13 mouse cellular contexts compared by ENCODE assay signal in the genomic region with DNA sequence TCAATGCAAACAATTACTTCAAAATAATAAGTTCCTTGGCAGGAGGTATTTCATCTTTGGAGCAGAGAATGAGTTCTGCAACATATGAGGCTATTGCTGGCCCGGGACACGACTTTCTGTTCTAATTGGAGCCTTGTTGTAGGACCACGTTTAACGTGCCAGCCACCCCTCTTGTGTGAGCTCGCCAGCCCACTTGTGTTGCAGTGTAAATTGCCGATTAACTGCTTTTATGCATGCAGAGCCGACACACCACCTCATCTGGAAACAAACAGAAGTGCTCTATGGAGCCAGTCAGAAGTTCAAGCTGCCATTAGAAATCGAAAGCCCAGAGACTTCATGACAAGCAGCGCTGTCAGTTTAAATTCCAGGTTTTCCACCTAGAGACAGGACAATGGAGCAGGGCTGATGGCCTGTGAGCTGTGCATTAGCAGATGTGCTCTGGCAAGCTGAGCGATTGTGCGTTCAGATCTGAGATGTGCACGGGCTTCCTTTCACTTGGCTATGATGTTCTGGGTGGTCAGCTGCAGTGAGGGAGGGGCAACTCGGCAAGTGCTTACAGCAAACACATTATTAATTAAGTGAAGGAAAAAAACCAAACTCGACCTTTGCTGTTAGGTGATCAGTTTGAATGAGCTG.
A peak's percentile ranks its signal among the peaks of the same experiment; 100 is the strongest.
DNase-seq lines count a peak whose midpoint lies in the region; ATAC-seq and TF ChIP-seq lines count a peak whose summit lies in the region.
"Had no signal": no experiment of that assay in that cellular context is flagged by ENCODE, and none has a peak within 500 bp of the region (broad histone marks: within the 10 kb centered on the region; RNA-seq: fewer than 3 reads in every experiment).

No protein-coding gene starts in this region.

- no peak for ATAC-seq in kidney, embryonic 16.5 days (ENCODE audit: low FRiP score, low TSS enrichment)
- ATAC-seq in midbrain, embryonic 15.5 days (replicated peaks), result no peak
- ATAC-seq in midbrain, postnatal 0 days (ENCODE audit: low FRiP score), result no peak
- no peak for ATAC-seq in hindbrain, embryonic 15.5 days (ENCODE audit: low FRiP score, low read depth)
- ATAC-seq in stomach, embryonic 15.5 days (ENCODE audit: insufficient read depth, low FRiP score, low read depth), result no peak

- no peak overlapping the region for H3K27ac ChIP-seq in kidney, embryonic 16.5 days (ENCODE audit: low read length)
- H3K27ac ChIP-seq in kidney, adult 2 months (ENCODE audit: insufficient read depth, low read depth, low read length), result no peak overlapping the region
- H3K27ac ChIP-seq in midbrain, embryonic 15.5 days, result peak overlapping the region; percentile 23; the same call in 1 of the 2 replicates
- no peak overlapping the region for H3K27ac ChIP-seq in midbrain, postnatal 0 days (ENCODE audit: low read depth, low read length)
- H3K27ac ChIP-seq in hindbrain, embryonic 15.5 days (replicated peaks), result 0 out of 2 replicates have a peak overlapping the region, but pooled peaks have one; percentile 1
- no peak overlapping the region; the same call in 1 of the 2 replicates for H3K27ac ChIP-seq in stomach, embryonic 15.5 days
- H3K27ac ChIP-seq: heart, embryonic 13.5 days; liver, embryonic 15.5 days had no signal

- WGBS in kidney, embryonic 16.5 days, result 54% methylated on average over 14 of the region's 14 CpGs
- WGBS in kidney, adult 2 months, result 57% methylated on average over 14 of the region's 14 CpGs
- WGBS in midbrain, embryonic 15.5 days, result 39% methylated on average over 14 of the region's 14 CpGs
- WGBS in midbrain, postnatal 0 days, result 42% methylated on average over 14 of the region's 14 CpGs
- WGBS in hindbrain, embryonic 15.5 days, result 29% methylated on average over 14 of the region's 14 CpGs
- WGBS in stomach, embryonic 15.5 days, result 35% methylated on average over 14 of the region's 14 CpGs

- TF ChIP-seq CTCF in kidney, adult 2 months (conservative IDR thresholded peaks at IDR 0.05; ENCODE audit: insufficient read depth, insufficient read length, low read depth, low read length), result no peak
- no peak for TF ChIP-seq CTCF in midbrain, postnatal 0 days (IDR thresholded peaks at IDR 0.05)

- no peak for TF ChIP-seq POLR2A in kidney, adult 2 months (IDR thresholded peaks at IDR 0.05; ENCODE audit: low read depth, low read length)

- DNase-seq in kidney, adult 2 months, result no peak
- DNase-seq in midbrain, postnatal 0 days (ENCODE audit: low spot score), result no peak
- no peak for DNase-seq in left cerebral cortex, postnatal 36 days (ENCODE audit: low spot score in 2 of 2)
- no peak for DNase-seq in heart, adult 11 months
- DNase-seq: cerebellum, adult 18-20 months; gastrocnemius, postnatal 14 days; right cerebral cortex, postnatal 4 days had no signal

- no peaks in the 10 kb centered on the region for H3K9me3 ChIP-seq in kidney, embryonic 16.5 days (ENCODE audit: low read length)
- H3K9me3 ChIP-seq in midbrain, embryonic 15.5 days, result no peaks in the 10 kb centered on the region
- no peaks in the 10 kb centered on the region for H3K9me3 ChIP-seq in midbrain, postnatal 0 days (ENCODE audit: low read length)
- no peaks in the 10 kb centered on the region for H3K9me3 ChIP-seq in hindbrain, embryonic 15.5 days
- H3K9me3 ChIP-seq in stomach, embryonic 15.5 days, result no peaks in the 10 kb centered on the region
- H3K9me3 ChIP-seq: liver, embryonic 15.5 days had no signal

- intact Hi-C loops in left cerebral cortex, postnatal 36 days (cut with DNase I), result no loop called here

- H3K4me3 ChIP-seq in kidney, embryonic 16.5 days (ENCODE audit: low read length), result no peak overlapping the region
- H3K4me3 ChIP-seq in kidney, adult 2 months (ENCODE audit: insufficient read depth, low read depth, low read length), result no peak overlapping the region
- no peak overlapping the region for H3K4me3 ChIP-seq in midbrain, embryonic 15.5 days
- H3K4me3 ChIP-seq in midbrain, postnatal 0 days (ENCODE audit: low read depth, low read length), result no peak overlapping the region
- no peak overlapping the region for H3K4me3 ChIP-seq in hindbrain, embryonic 15.5 days
- H3K4me3 ChIP-seq in stomach, embryonic 15.5 days (replicated peaks), result 0 out of 2 replicates have a peak overlapping the region, but pooled peaks have one; percentile 1
- H3K4me3 ChIP-seq: heart, embryonic 13.5 days; liver, embryonic 15.5 days had no signal

- no peaks in the 10 kb centered on the region for H3K36me3 ChIP-seq in kidney, embryonic 16.5 days (ENCODE audit: insufficient read depth, low read length)
- no peaks in the 10 kb centered on the region for H3K36me3 ChIP-seq in kidney, adult 2 months (ENCODE audit: control insufficient read depth, insufficient read depth, low read length)
- no peaks in the 10 kb centered on the region for H3K36me3 ChIP-seq in midbrain, embryonic 15.5 days (replicated peaks)
- no peaks in the 10 kb centered on the region for H3K36me3 ChIP-seq in midbrain, postnatal 0 days (ENCODE audit: insufficient read depth, low read length)
- no peaks in the 10 kb centered on the region for H3K36me3 ChIP-seq in hindbrain, embryonic 15.5 days
- no peaks in the 10 kb centered on the region for H3K36me3 ChIP-seq in stomach, embryonic 15.5 days
- H3K36me3 ChIP-seq: heart, embryonic 13.5 days; liver, embryonic 15.5 days had no signal

- H3K9ac ChIP-seq in kidney, embryonic 16.5 days (replicated peaks; ENCODE audit: low read length), result no peak overlapping the region
- H3K9ac ChIP-seq in midbrain, embryonic 15.5 days, result no peak overlapping the region
- H3K9ac ChIP-seq in midbrain, postnatal 0 days (replicated peaks; ENCODE audit: low read length, poor library complexity, severe bottlenecking), result no peak overlapping the region
- H3K9ac ChIP-seq in hindbrain, embryonic 15.5 days, result no peak overlapping the region
- H3K9ac ChIP-seq in stomach, embryonic 15.5 days, result no peak overlapping the region
- H3K9ac ChIP-seq: heart, embryonic 13.5 days; liver, embryonic 15.5 days had no signal

- no peaks in the 10 kb centered on the region for H3K27me3 ChIP-seq in kidney, embryonic 16.5 days (ENCODE audit: insufficient read depth, low read length)
- no peaks in the 10 kb centered on the region for H3K27me3 ChIP-seq in kidney, adult 2 months (replicated peaks; ENCODE audit: control insufficient read depth, insufficient read depth, low read length)
- H3K27me3 ChIP-seq in midbrain, embryonic 15.5 days (replicated peaks), result no peaks in the 10 kb centered on the region
- H3K27me3 ChIP-seq in midbrain, postnatal 0 days (ENCODE audit: insufficient read depth, low read length), result no peaks in the 10 kb centered on the region
- H3K27me3 ChIP-seq in hindbrain, embryonic 15.5 days, result no peaks in the 10 kb centered on the region
- no peaks in the 10 kb centered on the region for H3K27me3 ChIP-seq in stomach, embryonic 15.5 days (replicated peaks)
- H3K27me3 ChIP-seq: liver, embryonic 15.5 days had no signal

- H3K4me1 ChIP-seq in kidney, embryonic 16.5 days (ENCODE audit: insufficient read depth, low read length), result peaks cover 35% of the 10 kb centered on the region
- H3K4me1 ChIP-seq in kidney, adult 2 months (ENCODE audit: control insufficient read depth, insufficient read depth, low read length), result 0 out of 2 replicates have a peak, but pooled peaks cover 3% of the 10 kb centered on the region
- H3K4me1 ChIP-seq in midbrain, embryonic 15.5 days, result peaks cover 65% of the 10 kb centered on the region
- H3K4me1 ChIP-seq in midbrain, postnatal 0 days (ENCODE audit: insufficient read depth, low read length), result peaks cover 19% of the 10 kb centered on the region
- H3K4me1 ChIP-seq in hindbrain, embryonic 15.5 days (replicated peaks), result peaks cover 65% of the 10 kb centered on the region
- H3K4me1 ChIP-seq in stomach, embryonic 15.5 days, result peaks cover 20% of the 10 kb centered on the region; the same call in 1 of the 2 replicates
- H3K4me1 ChIP-seq: liver, embryonic 15.5 days had no signal

- H3K4me2 ChIP-seq in kidney, embryonic 16.5 days (replicated peaks; ENCODE audit: low read depth, low read length), result 0 out of 2 replicates have a peak overlapping the region, but pooled peaks have one; percentile 3
- no peak overlapping the region for H3K4me2 ChIP-seq in midbrain, embryonic 15.5 days
- no peak overlapping the region for H3K4me2 ChIP-seq in midbrain, postnatal 0 days (ENCODE audit: low read depth, low read length, poor library complexity, severe bottlenecking)
- no peak overlapping the region for H3K4me2 ChIP-seq in hindbrain, embryonic 15.5 days
- no peak overlapping the region for H3K4me2 ChIP-seq in stomach, embryonic 15.5 days
- H3K4me2 ChIP-seq: heart, embryonic 13.5 days; liver, embryonic 15.5 days had no signal

Comparison
In these comparisons a context has a peak if more than half of its experiments do, and no peak if none do; other contexts are left out.
1. H3K27ac ChIP-seq: peak in midbrain, embryonic 15.5 days (single experiment) and hindbrain, embryonic 15.5 days (single experiment); none in kidney, embryonic 16.5 days (single experiment), kidney, adult 2 months (single experiment), midbrain, postnatal 0 days (single experiment) and stomach, embryonic 15.5 days (single experiment).